Mouse (Mus musculus) liver, adult 2 months (tissue): ENCODE data around the gene Atp8b5.

ENCODE experiments used
- CTCF ChIP-seq: fragments of 200-500 bp; IDR thresholded peaks from 2 replicates; pipeline ENCODE4 v1.5.1; 2011; ENCODE audit warnings: low read depth, low read length, control low read depth
- POLR2A ChIP-seq: fragments of 200-500 bp; IDR thresholded peaks from 2 replicates; pipeline ENCODE4 v1.6.1; 2011; ENCODE audit warnings: low read length, control low read depth; ENCODE audit not compliant: insufficient read depth; ENCODE audit errors: extremely low read depth

DNA sequence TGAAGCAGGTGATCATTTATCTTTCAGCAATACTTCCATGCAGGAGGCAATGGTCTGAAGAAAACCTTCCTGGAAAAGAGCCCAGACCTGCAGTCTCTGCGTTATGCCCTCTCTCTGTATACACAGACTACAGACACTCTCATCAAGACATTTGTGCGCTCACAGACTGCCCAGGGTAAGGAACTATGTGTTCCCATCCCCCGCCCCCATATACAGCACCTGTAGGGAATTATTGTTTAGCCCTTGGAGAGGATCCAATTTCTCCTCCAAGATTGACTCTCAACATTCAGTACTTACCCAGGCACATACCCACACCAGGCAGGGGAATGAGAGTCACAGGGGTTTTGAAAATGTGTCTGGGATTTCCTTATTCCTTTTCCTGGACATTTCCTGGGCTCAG, 7.5 kb upstream of the Atp8b5 start:
- TF ChIP-seq POLR2A, result no peak
- TF ChIP-seq CTCF, result no peak
